Mouse (Mus musculus) bone marrow macrophage, adult 2 months (primary cell): Measurements from ENCODE around the gene Pld1.

Experiments used
- CTCF ChIP-seq: IDR thresholded peaks from 2 replicates; pipeline ENCODE4 v1.5.1; 2012; ENCODE audit warnings: low read depth, mild to moderate bottlenecking, low read length, moderate library complexity
- POLR2A ChIP-seq: IDR thresholded peaks from 2 replicates; pipeline ENCODE4 v1.6.1; 2012; ENCODE audit warnings: mild to moderate bottlenecking, low read depth, low read length, borderline replicate concordance

DNA sequence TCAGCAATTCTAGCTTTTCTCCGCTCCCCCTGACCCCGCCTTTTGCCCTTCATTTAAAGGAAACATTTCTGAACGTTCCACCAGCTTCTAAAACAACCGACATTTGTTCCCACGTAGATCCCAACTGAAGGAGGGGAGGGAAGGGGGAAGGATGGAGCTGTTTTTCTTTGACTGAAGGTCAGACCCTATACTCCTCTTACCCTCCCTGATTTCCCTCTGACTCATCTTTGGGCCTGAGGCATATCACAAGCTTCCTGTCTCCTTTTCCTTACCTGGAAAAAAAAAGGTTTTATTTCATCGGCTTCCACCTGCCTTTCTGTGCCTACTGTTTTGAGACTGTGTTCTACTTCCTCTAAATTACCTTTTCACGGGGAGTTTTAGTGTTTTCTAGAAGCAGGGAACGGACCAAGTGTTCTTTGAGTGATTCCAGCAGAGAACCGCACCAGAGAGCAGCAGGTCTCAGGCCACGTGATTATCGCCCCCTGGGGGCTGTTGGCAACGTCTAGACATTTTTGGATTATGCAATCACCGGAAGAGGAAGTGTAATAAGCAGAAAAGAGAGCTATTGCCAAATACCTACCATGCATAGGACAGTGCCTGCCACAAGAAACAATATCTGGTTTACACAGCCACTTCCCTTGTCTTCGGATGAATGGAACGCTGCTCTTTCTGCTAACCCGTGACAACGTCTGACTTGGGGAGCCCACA lies 232.6 kb downstream of the Pld1 start:
- no peak for TF ChIP-seq POLR2A
- no peak for TF ChIP-seq CTCF
